ENCODE assay signal across 11 mouse cellular contexts in genomic region chr15:102990461-102991397, GRCm38 (mm10). TPM values are rescaled to one million over a fixed set of nuclear protein-coding genes. Genes with fewer than 3 reads are reported as not detected.
DNase-seq lines count a peak whose midpoint lies in the region; ATAC-seq and TF ChIP-seq lines count a peak whose summit lies in the region.
"Had no signal": no experiment of that assay in that cellular context is flagged by ENCODE, and none has a peak within 500 bp of the region (broad histone marks: within the 10 kb centered on the region; RNA-seq: fewer than 3 reads in every experiment).

Gene Hoxc8, plus strand, starts transcription at chr15:102990607.

- no peak for ATAC-seq in lung, embryonic 14.5 days (ENCODE audit: insufficient read depth)
- ATAC-seq in inflammation-experienced regulatory T-cells, adult 6 months = peak; percentile 10
- ATAC-seq in neural tube, embryonic 14.5 days (ENCODE audit: low read depth) = peak; percentile 60

- peak within 1 kb of the TSS; percentile 43; the same call in 1 of the 2 replicates for H3K4me2 ChIP-seq in lung, embryonic 14.5 days
- H3K4me2 ChIP-seq in neural tube, embryonic 14.5 days (ENCODE audit: low read depth, low read length) = peak within 1 kb of the TSS; percentile 92

- H3K9ac ChIP-seq in lung, embryonic 14.5 days = no peak within 1 kb of the TSS
- peak within 1 kb of the TSS; percentile 90 for H3K9ac ChIP-seq in neural tube, embryonic 14.5 days (replicated peaks; ENCODE audit: low read depth, low read length)

- no peaks in the 10 kb centered on the region for H3K36me3 ChIP-seq in lung, embryonic 14.5 days (ENCODE audit: insufficient read depth)
- no peaks in the 10 kb centered on the region for H3K36me3 ChIP-seq in neural tube, embryonic 14.5 days (ENCODE audit: control insufficient read depth, insufficient read depth, low read length)

- no peak within 1 kb of the TSS for H3K27ac ChIP-seq in lung, embryonic 14.5 days (ENCODE audit: low read depth)
- peak within 1 kb of the TSS; percentile 95 for H3K27ac ChIP-seq in neural tube, embryonic 14.5 days (ENCODE audit: low read depth, low read length)

- WGBS in lung, embryonic 14.5 days = 1% methylated on average over 67 of the region's 69 CpGs
- under 1% methylated on average over 68 of the region's 69 CpGs for WGBS in neural tube, embryonic 14.5 days

- no peaks in the 10 kb centered on the region for H3K4me1 ChIP-seq in lung, embryonic 14.5 days (ENCODE audit: insufficient read depth)
- H3K4me1 ChIP-seq in neural tube, embryonic 14.5 days (ENCODE audit: control insufficient read depth, insufficient read depth, low read length) = peaks cover 71% of the 10 kb centered on the region

- no peak for TF ChIP-seq CTCF in lung, embryonic 14.5 days (IDR thresholded peaks at IDR 0.05; ENCODE audit: low read depth)

- peaks cover 98% of the 10 kb centered on the region for H3K27me3 ChIP-seq in lung, embryonic 14.5 days (ENCODE audit: insufficient read depth, low read length)
- H3K27me3 ChIP-seq in neural tube, embryonic 14.5 days (ENCODE audit: control insufficient read depth, insufficient read depth, low read length) = no peaks in the 10 kb centered on the region

- peak; percentile 80 for DNase-seq in embryo, embryonic 11 days
- DNase-seq in embryo, embryonic 10.5 days (ENCODE audit: low spot score) = no peak
- no peak for DNase-seq in lung, embryonic 14.5 days
- no peak for DNase-seq in lung, postnatal 4 days
- no peak for DNase-seq in spleen, adult 12 weeks (ENCODE audit: low spot score)
- no peak for DNase-seq in gastrocnemius, adult 8-10 months (ENCODE audit: low spot score in 2 of 2)

- H3K4me3 ChIP-seq in lung, embryonic 14.5 days (ENCODE audit: low read depth, low read length) = peak within 1 kb of the TSS; percentile 12; the same call in 1 of the 2 replicates
- peak within 1 kb of the TSS; percentile 57 for H3K4me3 ChIP-seq in neural tube, embryonic 14.5 days (ENCODE audit: low read depth, low read length)
- H3K4me3 ChIP-seq: erythroblast, embryonic 14.5 days; myocyte had no signal

- no peaks in the 10 kb centered on the region for H3K9me3 ChIP-seq in lung, embryonic 14.5 days (ENCODE audit: low read depth, low read length)
- no peaks in the 10 kb centered on the region for H3K9me3 ChIP-seq in neural tube, embryonic 14.5 days (ENCODE audit: control insufficient read depth, low read length)

RNA-seq across cellular contexts. Expression of gene Hoxc8, which starts in this region (rescaled TPM):
- polyA plus RNA-seq in lung, embryonic 14.5 days (2014; fragmentation: Nextera tagmentation; extraction: Ambion mirVana) = not detected in 2 replicates
- polyA plus RNA-seq in inflammation-experienced regulatory T-cells, adult 6 months (2017; shearing (Covaris generic)) = under 1 TPM in 1 of 3 experiments, not detected in 2; 0.20 TPM
- polyA plus RNA-seq in neural tube, embryonic 14.5 days (2014; fragmentation: Nextera tagmentation; extraction: Ambion mirVana) = 50.1 and 136 TPM in 2 replicates
- 1 to 10 TPM; 1.3 to 1.5 (median 1.4) TPM for total RNA-seq in gastrocnemius, adult 8-10 months (2022)
- total RNA-seq: layer of hippocampus, postnatal 14 days had no signal
- polyA plus RNA-seq: erythroblast, embryonic 14.5 days had no signal

Comparison
In these comparisons a context has a peak if more than half of its experiments do, and no peak if none do; other contexts are left out.
1. RNA of gene Hoxc8 (polyA plus RNA-seq): 50.1 to 136 TPM in neural tube, embryonic 14.5 days; not detected in lung, embryonic 14.5 days and 0.20 TPM in inflammation-experienced regulatory T-cells, adult 6 months; every median in the first group is over 10 times any median in the second.
2. Peak in ATAC-seq in inflammation-experienced regulatory T-cells, adult 6 months; RNA of the gene not detected or under 1 TPM.